Mouse (Mus musculus) G1E (cell line): ENCODE measurements at regions not wholly inside any gene's neighbourhood (a gene's known extent, or its start where the extent isn't known, plus 50 kb on each side); places are given as distances from the start of the nearest gene placed in this dataset.

ENCODE experiments used
- CTCF ChIP-seq: IDR thresholded peaks from 2 replicates; pipeline ENCODE4 v1.5.1; 2012; ENCODE audit warnings: low read depth, low read length, inconsistent platforms, mixed read lengths
- TAL1 ChIP-seq: conservative IDR thresholded peaks from 2 replicates; pipeline ENCODE4 v1.6.1; 2012; ENCODE audit warnings: low read depth, low read length, inconsistent platforms, mixed read lengths

DNA sequence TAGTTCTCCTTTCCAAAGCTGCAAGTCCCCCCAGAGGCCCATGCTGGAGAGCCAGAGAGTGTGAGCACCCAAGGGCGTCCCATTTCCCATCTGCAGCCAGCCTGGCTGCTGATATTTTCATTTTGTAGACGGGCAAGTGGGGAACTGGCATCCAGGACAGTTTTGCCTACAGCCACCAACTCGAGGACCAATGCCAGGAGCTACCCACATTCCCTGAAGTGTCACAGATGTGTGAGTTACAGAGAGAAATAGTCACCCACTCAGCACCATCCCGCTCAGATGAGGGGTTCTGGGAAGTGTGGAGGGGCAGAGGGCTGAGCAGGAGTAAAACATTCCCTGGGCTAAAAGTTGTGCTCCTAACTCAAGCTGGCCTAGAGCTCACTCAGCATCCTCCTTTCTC is 472.6 kb upstream of the Zmiz1 start:
- TF ChIP-seq TAL1 (no peak), CTCF (no peak)
